Mouse (Mus musculus) liver, embryonic 11.5 days (tissue): Measurements from ENCODE around the gene Plekhm1. TPM values are rescaled to one million over a fixed set of nuclear protein-coding genes. Genes with fewer than 3 reads are reported as not detected.

Experiments
- ATAC-seq: fragments of 200-750 bp; cut with Nextera tagmentation; replicated peaks from 2 replicates; pipeline ENCODE4 v1.8.0; 2017; ENCODE audit warnings: moderate number of reproducible peaks, mild to moderate bottlenecking, moderate TSS enrichment, moderate library complexity; ENCODE audit not compliant: low FRiP score
- DNase-seq: peaks from one replicate; pipeline ENCODE4 v3.0.0-alpha.2; 2017; ENCODE audit warnings: low spot score
- H3K27ac ChIP-seq: fragments of 300-500 bp; sonication (generic); 2 replicates; pipeline ENCODE4 v1.5.1; 2014; ENCODE audit warnings: mild to moderate bottlenecking, low read depth, low read length, control low read depth
- H3K27me3 ChIP-seq: fragments of 300-500 bp; sonication (generic); replicated peaks from 2 replicates; pipeline ENCODE4 v1.6.1; 2014; ENCODE audit warnings: low read length, mixed read lengths; ENCODE audit not compliant: control insufficient read depth, insufficient read depth
- H3K36me3 ChIP-seq: fragments of 300-500 bp; sonication (generic); 2 replicates; pipeline ENCODE4 v1.6.1; 2014; ENCODE audit warnings: mild to moderate bottlenecking, low read length, moderate library complexity, mixed read lengths; ENCODE audit not compliant: control insufficient read depth, insufficient read depth
- H3K4me1 ChIP-seq: fragments of 300-500 bp; sonication (generic); replicated peaks from 2 replicates; pipeline ENCODE4 v1.6.1; 2014; ENCODE audit warnings: low read length, mixed read lengths; ENCODE audit not compliant: control insufficient read depth, insufficient read depth
- H3K4me2 ChIP-seq: fragments of 300-500 bp; sonication (generic); 2 replicates; pipeline ENCODE4 v1.6.1; 2014; ENCODE audit warnings: mild to moderate bottlenecking, control low read depth, moderate library complexity
- H3K4me3 ChIP-seq: fragments of 300-500 bp; sonication (generic); 2 replicates; pipeline ENCODE4 v1.5.1; 2014; ENCODE audit warnings: low read depth, low read length, control low read depth
- H3K9ac ChIP-seq: fragments of 300-500 bp; sonication (generic); 2 replicates; pipeline ENCODE4 v1.6.1; 2014; ENCODE audit warnings: low read depth, low read length, control low read depth
- H3K9me3 ChIP-seq: fragments of 300-500 bp; sonication (generic); 2 replicates; pipeline ENCODE4 v1.6.1; 2016; ENCODE audit warnings: low read length, inconsistent platforms, mixed read lengths; ENCODE audit not compliant: control insufficient read depth
- WGBS: fragments of 180-500 bp; shearing (Covaris S2); extraction: QIAGEN DNeasy Blood & Tissue Kit; methylation state at CpG from one replicate; pipeline ENCODE4 v1.1.7; 2014; 5-methylcytosine and 5-hydroxymethylcytosine counted together
- polyA plus RNA-seq: library from polyadenylated mRNA; unstranded; fragments of >200 nt; fragmentation: Nextera tagmentation; extraction: Ambion mirVana; gene quantifications from 2 replicates; pipeline ENCODE4 v1.2.1, GENCODE M21; 2014

Plekhm1 gene
- polyA plus RNA-seq, 1 experiment from 2014 or later: 7.6 TPM

DNA sequence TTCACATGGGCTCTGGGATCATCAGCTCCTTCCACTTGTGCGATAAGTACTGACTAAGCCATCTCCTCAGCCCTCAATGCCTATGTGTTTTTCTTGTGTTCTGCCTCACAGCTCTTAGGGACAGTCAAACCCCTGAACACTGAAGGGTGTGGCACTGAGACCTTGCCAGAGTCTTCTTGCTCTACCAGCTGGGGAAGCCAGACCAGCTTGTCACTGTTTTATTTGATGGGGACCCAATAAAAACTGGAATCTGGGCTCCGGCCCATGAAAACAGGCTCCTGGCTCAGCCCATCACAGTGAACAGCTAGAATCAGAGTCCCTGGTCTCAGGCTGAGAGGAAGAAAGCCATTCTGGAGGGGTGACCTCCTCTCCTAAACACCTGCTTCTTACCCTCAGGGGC is 75.3 kb downstream of the Plekhm1 start:
- ATAC-seq: no peak
- Histone ChIP-seq H3K4me3 (no peak overlapping the region), H3K4me1 (peaks cover 2% of the 10 kb centered on the region; the same call in 1 of the 2 replicates), H3K36me3 (no peaks in the 10 kb centered on the region), H3K9ac (no peak overlapping the region), H3K9me3 (no peaks in the 10 kb centered on the region), H3K27ac (no peak overlapping the region), H3K4me2 (no peak overlapping the region), H3K27me3 (peaks cover 19% of the 10 kb centered on the region)
- 95% methylated on average over 2 of the region's 2 CpGs for WGBS
- DNase-seq: no peak

DNA sequence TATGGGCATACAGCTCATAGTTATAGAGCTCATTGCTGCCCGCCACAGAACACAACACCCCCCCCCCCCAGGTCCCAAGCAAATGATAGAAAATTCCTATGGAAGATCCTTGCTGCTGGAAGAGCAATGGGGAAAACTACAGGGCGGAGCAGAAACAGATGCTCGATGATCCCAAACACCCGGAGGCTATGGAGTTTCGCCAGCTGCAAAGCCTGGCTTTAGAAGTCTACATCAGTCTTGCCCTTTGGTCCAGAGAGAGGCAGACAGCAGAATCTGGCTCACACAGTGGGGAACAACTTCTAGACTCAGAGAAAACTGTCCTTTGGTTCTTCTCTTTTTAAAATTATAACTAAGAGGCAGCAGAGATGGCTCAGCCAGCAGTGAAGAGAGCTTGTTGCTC is 76.9 kb downstream of the Plekhm1 start:
- ATAC-seq (no peak), DNase-seq (no peak)
- WGBS: 88% methylated on average over 5 of the region's 5 CpGs
- no peak overlapping the region for H3K9ac ChIP-seq
- H3K4me1 ChIP-seq: peaks cover 2% of the 10 kb centered on the region; the same call in 1 of the 2 replicates
- peaks cover 20% of the 10 kb centered on the region for H3K27me3 ChIP-seq
- H3K27ac ChIP-seq: no peak overlapping the region
- no peaks in the 10 kb centered on the region for H3K9me3 ChIP-seq
- H3K36me3 ChIP-seq: no peaks in the 10 kb centered on the region
- no peak overlapping the region for H3K4me3 ChIP-seq
- no peak overlapping the region for H3K4me2 ChIP-seq

DNA sequence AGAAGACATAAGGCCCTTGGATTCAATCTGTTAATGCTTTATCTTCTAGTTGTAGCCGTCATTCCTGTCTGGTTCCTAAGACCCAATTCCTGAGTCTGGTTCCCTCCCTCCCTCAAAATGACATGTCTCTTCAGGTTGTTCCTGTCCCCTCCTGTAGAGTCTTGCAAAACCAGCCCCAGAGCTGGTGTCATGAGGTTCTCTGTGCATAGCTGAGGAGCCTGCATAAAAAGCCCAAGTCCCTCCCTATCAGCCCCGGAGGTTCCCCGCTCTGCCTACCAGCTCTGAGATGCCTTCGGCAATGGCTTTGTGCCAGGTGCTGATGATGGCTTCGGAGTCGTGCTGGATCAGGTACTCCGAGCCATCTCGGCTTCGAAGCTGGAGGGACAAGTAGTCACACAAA is 77.6 kb downstream of the Plekhm1 start:
- Histone ChIP-seq H3K27ac (no peak overlapping the region), H3K9ac (no peak overlapping the region), H3K4me2 (no peak overlapping the region), H3K9me3 (no peaks in the 10 kb centered on the region), H3K27me3 (peaks cover 20% of the 10 kb centered on the region), H3K4me1 (no peaks in the 10 kb centered on the region; the same call in 1 of the 2 replicates), H3K4me3 (no peak overlapping the region), H3K36me3 (no peaks in the 10 kb centered on the region)
- ATAC-seq: no peak
- no peak for DNase-seq
- 89% methylated on average over 9 of the region's 9 CpGs for WGBS

DNA sequence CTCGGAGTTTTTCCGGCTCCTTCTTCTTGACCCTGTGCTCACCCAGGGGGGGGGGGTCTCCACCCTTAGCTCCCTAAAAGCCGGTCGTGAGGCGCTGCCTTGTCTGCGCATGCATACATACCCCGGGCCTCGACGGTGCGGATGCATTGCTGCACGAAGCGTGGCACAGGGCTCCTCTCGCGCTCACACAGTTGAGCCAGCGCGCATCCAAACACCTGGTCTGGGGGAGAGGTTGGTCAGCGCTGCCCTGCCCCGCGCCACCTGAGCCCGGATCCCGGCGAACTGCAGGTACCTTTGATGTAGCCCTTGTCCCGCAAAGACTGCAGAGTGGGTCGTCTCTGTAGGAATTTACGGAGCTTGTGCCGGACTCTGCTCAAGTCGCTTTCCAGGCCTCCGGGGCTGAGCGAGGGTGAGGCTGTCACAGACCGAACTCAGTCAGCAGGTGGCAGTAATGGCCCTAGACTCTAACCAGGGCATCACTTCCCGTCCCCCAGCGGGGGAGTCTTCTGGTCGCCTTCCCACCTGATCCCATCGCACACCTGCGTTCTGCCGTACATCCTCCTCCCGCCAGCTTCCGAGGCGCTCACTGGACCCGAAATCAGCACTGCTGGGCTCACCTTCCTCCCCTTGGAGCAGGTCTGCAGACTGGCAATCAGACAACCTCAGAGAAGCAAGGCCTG is 78.6 kb downstream of the Plekhm1 start:
- H3K9ac ChIP-seq: no peak overlapping the region
- H3K27me3 ChIP-seq: peaks cover 20% of the 10 kb centered on the region
- no peaks in the 10 kb centered on the region for H3K9me3 ChIP-seq
- no peaks in the 10 kb centered on the region; the same call in 1 of the 2 replicates for H3K4me1 ChIP-seq
- DNase-seq: peak; percentile 58
- H3K4me3 ChIP-seq: no peak overlapping the region
- WGBS: 36% methylated on average over 40 of the region's 40 CpGs
- H3K36me3 ChIP-seq: no peaks in the 10 kb centered on the region
- ATAC-seq: no peak
- H3K4me2 ChIP-seq: peak overlapping the region; percentile 37; the same call in 1 of the 2 replicates
- no peak overlapping the region for H3K27ac ChIP-seq

DNA sequence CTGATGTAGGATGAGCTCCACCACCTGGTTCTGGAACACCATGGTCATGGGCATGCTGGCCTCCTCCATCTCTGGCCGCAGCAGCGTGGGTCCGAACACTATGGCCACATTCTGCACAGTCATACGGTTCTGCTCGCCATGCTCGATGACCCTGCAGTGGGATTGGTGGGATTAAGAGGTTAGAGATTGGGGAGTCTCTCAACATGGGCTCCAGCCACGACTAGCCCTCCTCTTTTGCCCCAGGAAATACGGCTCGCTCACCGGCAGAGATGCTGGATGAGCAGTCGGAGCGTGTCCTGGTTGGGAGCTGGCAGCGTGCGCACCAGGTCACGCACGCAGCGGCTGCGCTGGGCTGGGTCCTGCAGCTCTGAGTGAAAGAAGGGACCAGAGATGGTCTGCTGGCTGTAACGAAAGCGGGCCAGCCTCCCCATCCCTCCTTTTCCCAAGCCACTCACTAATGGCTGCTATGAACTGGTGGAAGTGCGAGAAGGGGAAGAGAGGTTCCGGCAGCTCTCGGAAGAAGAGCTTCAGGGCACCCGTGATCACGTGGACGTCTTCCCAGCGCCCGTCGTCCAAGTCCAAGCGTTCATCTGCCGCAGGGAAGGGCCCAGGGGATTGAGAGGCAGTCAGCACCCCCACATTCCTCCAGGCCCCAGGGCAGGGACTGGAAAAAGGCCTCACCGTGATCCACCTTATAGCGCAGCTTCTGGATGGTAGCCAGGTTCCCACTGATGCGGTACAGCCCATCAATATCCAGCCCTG is 79.4 kb downstream of the Plekhm1 start:
- no peaks in the 10 kb centered on the region for H3K36me3 ChIP-seq
- ATAC-seq: no peak; the same call in 1 of the 2 replicates
- H3K4me3 ChIP-seq: no peak overlapping the region; the same call in 1 of the 2 replicates
- H3K4me2 ChIP-seq: peak overlapping the region; percentile 37
- no peak for DNase-seq
- WGBS: 51% methylated on average over 34 of the region's 34 CpGs
- peaks cover 20% of the 10 kb centered on the region for H3K27me3 ChIP-seq
- H3K9me3 ChIP-seq: no peaks in the 10 kb centered on the region
- no peaks in the 10 kb centered on the region; the same call in 1 of the 2 replicates for H3K4me1 ChIP-seq
- H3K9ac ChIP-seq: no peak overlapping the region
- no peak overlapping the region for H3K27ac ChIP-seq

DNA sequence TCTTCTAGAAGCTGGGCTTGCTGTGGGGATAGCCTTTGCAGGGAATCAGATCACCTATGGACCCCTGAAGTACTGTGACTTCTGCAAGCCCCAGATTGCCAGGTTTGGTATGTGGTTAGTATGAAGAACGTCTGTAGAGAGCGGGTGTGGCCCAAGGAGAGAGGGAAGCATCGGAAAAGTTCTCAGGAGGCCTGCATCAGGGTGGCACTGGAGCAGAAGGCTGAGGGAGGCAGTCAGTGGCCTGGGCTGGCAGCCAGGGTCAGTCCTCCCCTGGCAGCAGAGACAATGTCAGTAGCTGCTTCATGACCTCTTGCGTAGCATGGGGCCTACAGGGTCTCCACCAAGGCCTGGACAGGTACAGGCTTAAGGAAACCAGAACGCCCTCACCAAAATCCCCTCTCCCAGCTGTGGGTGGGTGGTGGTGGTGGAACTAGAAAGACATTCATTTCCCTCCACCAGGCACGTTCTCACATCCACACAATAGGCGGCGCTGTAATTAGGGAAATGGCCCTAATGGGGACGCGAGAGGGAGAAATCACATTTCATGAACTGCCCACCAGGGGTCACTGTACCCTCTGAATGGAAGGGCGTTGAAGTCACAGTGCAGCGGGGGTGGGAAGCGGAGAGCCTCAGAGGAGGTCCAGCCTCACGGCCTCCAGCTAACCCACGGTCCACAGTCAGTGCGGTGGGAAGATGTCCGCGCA is 80.1 kb downstream of the Plekhm1 start:
- Histone ChIP-seq H3K27me3 (peaks cover 20% of the 10 kb centered on the region), H3K9ac (no peak overlapping the region), H3K9me3 (no peaks in the 10 kb centered on the region), H3K27ac (no peak overlapping the region), H3K4me2 (peak overlapping the region; percentile 37), H3K36me3 (no peaks in the 10 kb centered on the region), H3K4me3 (no peak overlapping the region; the same call in 1 of the 2 replicates), H3K4me1 (no peaks in the 10 kb centered on the region; the same call in 1 of the 2 replicates)
- WGBS: 33% methylated on average over 18 of the region's 18 CpGs
- ATAC-seq (peak; percentile 26; the same call in 1 of the 2 replicates), DNase-seq (peak; percentile 75)

DNA sequence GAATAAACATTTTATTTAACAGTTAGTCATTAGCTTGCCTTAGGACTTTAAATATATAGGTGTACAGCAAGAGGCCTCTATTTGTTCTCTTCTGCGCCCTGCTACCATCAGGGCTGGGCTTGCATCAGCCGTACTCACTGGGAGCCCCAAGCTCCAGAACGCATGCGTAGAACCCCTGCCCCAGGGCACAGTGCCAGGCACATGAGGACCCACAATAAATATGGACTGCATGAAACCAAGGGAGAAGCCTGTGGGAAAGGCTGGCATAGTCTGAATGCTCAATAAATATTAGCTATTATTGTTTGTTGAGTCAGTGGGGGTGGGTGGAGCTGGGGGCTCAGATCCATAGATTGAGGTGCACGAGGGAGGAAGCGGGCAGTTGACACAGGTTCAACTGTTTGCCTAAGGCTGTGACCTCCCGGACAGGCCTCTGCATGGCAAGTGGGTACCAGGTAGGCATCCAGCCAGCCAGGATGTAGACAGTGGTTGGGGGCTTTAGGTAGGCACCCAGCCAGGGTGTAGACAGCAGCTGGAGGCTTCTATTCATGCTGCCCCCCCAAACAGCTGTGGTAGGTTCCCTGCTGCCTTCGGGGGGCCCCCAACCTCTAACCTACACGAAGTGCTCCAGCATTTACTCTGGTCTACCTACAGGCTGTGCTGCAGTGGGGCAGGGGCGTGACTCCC is 80.8 kb downstream of the Plekhm1 start:
- Histone ChIP-seq H3K4me3 (no peak overlapping the region), H3K9me3 (no peaks in the 10 kb centered on the region), H3K27ac (no peak overlapping the region), H3K36me3 (no peaks in the 10 kb centered on the region), H3K4me2 (no peak overlapping the region), H3K9ac (no peak overlapping the region), H3K27me3 (peaks cover 20% of the 10 kb centered on the region), H3K4me1 (no peaks in the 10 kb centered on the region; the same call in 1 of the 2 replicates)
- ATAC-seq: no peak
- WGBS: 85% methylated on average over 10 of the region's 10 CpGs
- no peak for DNase-seq

DNA sequence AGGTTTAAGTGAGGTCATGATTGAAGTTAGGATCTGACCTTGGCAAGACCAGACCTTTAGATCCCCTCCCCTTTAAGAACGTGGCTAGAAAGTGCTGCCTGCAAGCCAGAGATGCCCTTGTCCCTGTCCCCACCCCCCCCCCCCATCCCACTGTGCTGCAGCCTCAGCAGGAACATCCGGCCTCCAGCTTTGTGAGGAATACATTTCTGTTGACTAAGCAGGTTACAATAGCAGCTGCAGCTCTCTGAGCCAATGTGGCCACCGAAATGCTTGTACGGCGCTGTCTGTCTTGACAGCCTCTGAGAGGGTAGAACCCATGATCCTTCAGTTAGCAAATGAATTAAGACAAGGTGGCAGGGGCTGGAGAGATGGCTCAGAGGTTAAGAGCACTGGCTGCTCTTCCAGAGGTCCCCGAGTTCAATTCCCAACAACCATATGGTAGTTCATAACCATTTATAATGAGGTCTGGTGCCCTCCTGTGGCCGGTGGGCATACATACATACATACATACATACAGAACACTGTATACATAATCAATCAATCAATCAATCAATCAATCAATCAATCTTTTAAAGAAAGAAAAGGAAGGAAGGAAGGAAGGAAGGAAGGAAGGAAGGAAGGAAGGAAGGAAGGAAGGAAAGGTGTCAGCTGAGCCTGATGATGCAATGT is 81.7 kb downstream of the Plekhm1 start:
- no peak overlapping the region for H3K4me2 ChIP-seq
- DNase-seq (no peak), ATAC-seq (no peak)
- 73% methylated on average over 7 of the region's 7 CpGs for WGBS
- no peaks in the 10 kb centered on the region for H3K9me3 ChIP-seq
- no peak overlapping the region for H3K27ac ChIP-seq
- no peaks in the 10 kb centered on the region for H3K36me3 ChIP-seq
- H3K4me3 ChIP-seq: no peak overlapping the region
- peaks cover 20% of the 10 kb centered on the region for H3K27me3 ChIP-seq
- no peaks in the 10 kb centered on the region; the same call in 1 of the 2 replicates for H3K4me1 ChIP-seq
- no peak overlapping the region for H3K9ac ChIP-seq
